Mouse (Mus musculus): ENCODE results near the gene Spred2.

DNA sequence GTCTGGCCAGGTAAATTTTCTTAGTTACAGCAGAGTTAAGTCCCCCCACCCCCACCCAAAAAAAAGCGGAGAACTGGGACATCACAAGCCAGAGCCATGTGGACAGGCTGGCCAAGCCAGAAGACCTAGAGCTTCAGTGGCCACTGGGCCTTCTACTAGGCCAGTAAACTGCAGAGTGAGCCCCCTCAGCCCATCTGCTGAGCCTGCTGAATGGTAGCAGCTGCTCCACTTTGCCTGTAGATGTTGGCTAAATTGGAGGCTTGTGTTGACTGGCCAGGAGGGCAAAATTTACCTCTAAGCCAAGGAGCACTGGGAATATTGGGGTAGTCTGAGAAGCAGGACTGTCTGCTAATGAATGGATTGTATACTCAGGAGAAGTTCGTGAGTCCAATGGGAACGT lies 36.4 kb downstream of the Spred2 start:
- TF ChIP-seq CTCF (IDR thresholded peaks at IDR 0.05; ENCODE audit: low read depth, low read length) = no peak
- TF ChIP-seq TAL1 (conservative IDR thresholded peaks at IDR 0.05; ENCODE audit: low read depth, low read length) = no peak
- TF ChIP-seq GATA1 (IDR thresholded peaks at IDR 0.05; ENCODE audit: borderline replicate concordance, low read length) = no peak
- no peak for TF ChIP-seq GATA2 (IDR thresholded peaks at IDR 0.05; ENCODE audit: borderline replicate concordance, low read depth, low read length)

Data from G1E (cell line).